In genomic region chr17:66363852-66364524, GRCm38 (mm10) we compare ENCODE assay signal across 21 mouse cellular contexts.
DNase-seq lines count a peak whose midpoint lies in the region; TF ChIP-seq lines count a peak whose summit lies in the region.
"Had no signal": no experiment of that assay in that cellular context is flagged by ENCODE, and none has a peak within 500 bp of the region (broad histone marks: within the 10 kb centered on the region; RNA-seq: fewer than 3 reads in every experiment).

No protein-coding gene starts in this region.

- peak overlapping the region; percentile 83 for H3K27ac ChIP-seq in gastrocnemius, adult 2 months
- H3K27ac ChIP-seq: forebrain, embryonic 13.5 days; hindbrain, embryonic 15.5 days; limb, embryonic 12.5 days; macrophage had no signal

- H3K4me3 ChIP-seq in gastrocnemius, adult 2 months: no peak overlapping the region
- H3K4me3 ChIP-seq in lung, adult 2 months (replicated peaks; ENCODE audit: extremely low read depth, low read depth, low read length): no peak overlapping the region
- H3K4me3 ChIP-seq: forebrain, embryonic 13.5 days; heart, embryonic 13.5 days; hindbrain, embryonic 15.5 days had no signal

- intact Hi-C loops in gastrocnemius, adult 2 months (cut with DNase I): no loop called here

- TF ChIP-seq POLR2A in lung, adult 2 months (IDR thresholded peaks at IDR 0.05; ENCODE audit: borderline replicate concordance, extremely low read depth, low read depth, low read length): no peak

- TF ChIP-seq CTCF in gastrocnemius, adult 2 months (IDR thresholded peaks at IDR 0.05): no peak
- TF ChIP-seq CTCF in lung, adult 2 months (IDR thresholded peaks at IDR 0.05; ENCODE audit: insufficient read depth, low read length): no peak

- 89% methylated on average over 36 of the region's 36 CpGs for WGBS in lung, adult 2 months

- peaks cover 6% of the 10 kb centered on the region for H3K4me1 ChIP-seq in lung, adult 2 months (ENCODE audit: control insufficient read depth, insufficient read depth, low read length)
- H3K4me1 ChIP-seq: hindbrain, embryonic 15.5 days had no signal

- no peak for DNase-seq in gastrocnemius, adult 2 months
- no peak for DNase-seq in gastrocnemius, postnatal 4 days (ENCODE audit: low spot score in 2 of 2)
- peak; percentile 28 for DNase-seq in lung, adult 2 months
- no peak for DNase-seq in lung, postnatal 14 days
- peak; percentile 76 for DNase-seq in R1 (ENCODE audit: low read depth, low spot score)
- DNase-seq in kidney, postnatal 10 days: no peak
- DNase-seq in urinary bladder, postnatal 14 days (ENCODE audit: low spot score): no peak
- DNase-seq: adrenal gland, postnatal 14 days; cerebellum, adult 8-10 months; gastrocnemius, postnatal 10 days; heart, postnatal 4 days; kidney, adult 2 months; liver, postnatal 0 days; right cerebral cortex, postnatal 4 days; thymus, adult 2 months; thymus, postnatal 4 days had no signal

Comparison
In these comparisons a context has a peak if more than half of its experiments do, and no peak if none do; other contexts are left out.
1. DNase-seq: peak in lung, adult 2 months (single experiment) and R1 (single experiment); none in gastrocnemius, adult 2 months (single experiment), gastrocnemius, postnatal 4 days (0 of 2), lung, postnatal 14 days (single experiment), kidney, postnatal 10 days (single experiment) and urinary bladder, postnatal 14 days (single experiment).